Mouse (Mus musculus) forebrain, embryonic 11.5 days (tissue): Measurements from ENCODE around the gene Kdm7a. TPM values are rescaled to one million over a fixed set of nuclear protein-coding genes. Genes with fewer than 3 reads are reported as not detected.

Experiments used
- ATAC-seq: fragments of 200-750 bp; cut with Nextera tagmentation; replicated peaks from 2 replicates; pipeline ENCODE4 v1.8.0; 2017; ENCODE audit warnings: moderate TSS enrichment; ENCODE audit not compliant: low FRiP score
- DNase-seq: peaks from one replicate; pipeline ENCODE4 v3.0.0-alpha.2; 2017; ENCODE audit warnings: low spot score
- H3K27ac ChIP-seq: fragments of 300-500 bp; sonication (generic); 2 replicates; pipeline ENCODE4 v1.5.1; 2014; ENCODE audit warnings: low read depth, low read length
- H3K27me3 ChIP-seq: fragments of 300-500 bp; sonication (generic); 2 replicates; pipeline ENCODE4 v1.6.1; 2014; ENCODE audit warnings: mild to moderate bottlenecking, low read length, mixed read lengths; ENCODE audit not compliant: control insufficient read depth, insufficient read depth
- H3K36me3 ChIP-seq: fragments of 300-500 bp; sonication (generic); 2 replicates; pipeline ENCODE4 v1.6.1; 2014; ENCODE audit warnings: mild to moderate bottlenecking, low read length, moderate library complexity, mixed read lengths; ENCODE audit not compliant: control insufficient read depth, insufficient read depth
- H3K4me1 ChIP-seq: fragments of 300-500 bp; sonication (generic); replicated peaks from 2 replicates; pipeline ENCODE4 v1.6.1; 2014; ENCODE audit warnings: low read length, mixed read lengths; ENCODE audit not compliant: control insufficient read depth, insufficient read depth
- H3K4me2 ChIP-seq: fragments of 300-500 bp; sonication (generic); 2 replicates; pipeline ENCODE4 v1.6.1; 2014; ENCODE audit warnings: low read depth, mild to moderate bottlenecking, low read length, moderate library complexity, mixed read lengths; ENCODE audit not compliant: severe bottlenecking
- H3K4me3 ChIP-seq: fragments of 300-500 bp; sonication (generic); 2 replicates; pipeline ENCODE4 v1.5.1; 2014; ENCODE audit warnings: low read depth, low read length
- H3K9ac ChIP-seq: fragments of 300-500 bp; sonication (generic); 2 replicates; pipeline ENCODE4 v1.6.1; 2014; ENCODE audit warnings: low read length
- H3K9me3 ChIP-seq: fragments of 300-500 bp; sonication (generic); 2 replicates; pipeline ENCODE4 v1.6.1; 2016; ENCODE audit warnings: low read length, mixed read lengths; ENCODE audit not compliant: control insufficient read depth
- WGBS: fragments of 180-500 bp; shearing (Covaris S2); extraction: QIAGEN DNeasy Blood & Tissue Kit; methylation state at CpG from one replicate; pipeline ENCODE4 v1.1.7; 2014; 5-methylcytosine and 5-hydroxymethylcytosine counted together
- polyA plus RNA-seq: library from polyadenylated mRNA; unstranded; fragments of >200 nt; fragmentation: Nextera tagmentation; extraction: Ambion mirVana; gene quantifications from 2 replicates; pipeline ENCODE4 v1.2.1, GENCODE M21; 2014

The Kdm7a gene
- polyA plus RNA-seq, 1 experiment from 2014 or later, result 16.3 TPM

GRCm38 (mm10) chr6:39217138-39217537 is 10.5 kb upstream of the Kdm7a start:
- DNase-seq, result no peak

GRCm38 (mm10) chr6:39214949-39215606 is 8.5 kb upstream of the Kdm7a start:
- no peak overlapping the region for H3K9ac ChIP-seq
- ATAC-seq (no peak), DNase-seq (no peak)
- H3K27ac ChIP-seq, result no peak overlapping the region
- H3K4me3 ChIP-seq, result no peak overlapping the region
- H3K4me2 ChIP-seq, result no peak overlapping the region
- no peaks in the 10 kb centered on the region for H3K9me3 ChIP-seq
- 90% methylated on average over 5 of the region's 5 CpGs for WGBS
- H3K36me3 ChIP-seq, result no peaks in the 10 kb centered on the region
- H3K4me1 ChIP-seq, result no peaks in the 10 kb centered on the region
- no peaks in the 10 kb centered on the region for H3K27me3 ChIP-seq

More at GRCm38 (mm10) chr6:39217138-39217537, 10.5 kb upstream of the Kdm7a start:
- no peak for ATAC-seq
- Histone ChIP-seq H3K9me3 (no peaks in the 10 kb centered on the region), H3K27ac (no peak overlapping the region), H3K9ac (no peak overlapping the region), H3K4me2 (no peak overlapping the region), H3K4me3 (no peak overlapping the region), H3K27me3 (no peaks in the 10 kb centered on the region), H3K4me1 (no peaks in the 10 kb centered on the region), H3K36me3 (no peaks in the 10 kb centered on the region)
- 91% methylated on average over 3 of the region's 3 CpGs for WGBS

GRCm38 (mm10) chr6:39209677-39210076 is 3.1 kb upstream of the Kdm7a start:
- Histone ChIP-seq H3K27ac (no peak overlapping the region), H3K4me2 (no peak overlapping the region), H3K4me1 (no peaks in the 10 kb centered on the region), H3K4me3 (no peak overlapping the region), H3K9me3 (no peaks in the 10 kb centered on the region), H3K9ac (no peak overlapping the region), H3K36me3 (no peaks in the 10 kb centered on the region), H3K27me3 (no peaks in the 10 kb centered on the region)
- 82% methylated on average over 4 of the region's 4 CpGs for WGBS
- ATAC-seq, result no peak
- DNase-seq, result no peak

GRCm38 (mm10) chr6:39208181-39208580 is 1.6 kb upstream of the Kdm7a start:
- no peak overlapping the region for H3K4me2 ChIP-seq
- H3K27ac ChIP-seq, result no peak overlapping the region
- no peak for DNase-seq
- no peak for ATAC-seq
- H3K4me1 ChIP-seq, result 0 out of 2 replicates have a peak, but pooled peaks cover 2% of the 10 kb centered on the region
- no peaks in the 10 kb centered on the region for H3K9me3 ChIP-seq
- no peaks in the 10 kb centered on the region for H3K36me3 ChIP-seq
- H3K9ac ChIP-seq, result no peak overlapping the region
- H3K4me3 ChIP-seq, result no peak overlapping the region
- WGBS, result 75% methylated on average over 4 of the region's 4 CpGs
- H3K27me3 ChIP-seq, result no peaks in the 10 kb centered on the region

- Histone ChIP-seq H3K36me3 (no peaks in the 10 kb centered on the region), H3K4me3 (peak overlapping the region; percentile 98), H3K9me3 (no peaks in the 10 kb centered on the region), H3K27ac (peak overlapping the region; percentile 96), H3K4me2 (peak overlapping the region; percentile 72), H3K27me3 (no peaks in the 10 kb centered on the region), H3K4me1 (0 out of 2 replicates have a peak, but pooled peaks cover 2% of the 10 kb centered on the region), H3K9ac (peak overlapping the region; percentile 97)
- WGBS, result under 1% methylated on average over 90 of the region's 121 CpGs
- ATAC-seq, result peak; percentile 63
- no peak for DNase-seq
Observed at GRCm38 (mm10) chr6:39205650-39206580, 674 bp downstream of the Kdm7a start.

GRCm38 (mm10) chr6:39205064-39205649 is 1.4 kb downstream of the Kdm7a start:
- WGBS, result under 1% methylated on average over 30 of the region's 30 CpGs
- ATAC-seq (peak; percentile 58), DNase-seq (peak; percentile 84)
- Histone ChIP-seq H3K4me1 (0 out of 2 replicates have a peak, but pooled peaks cover 2% of the 10 kb centered on the region), H3K9me3 (no peaks in the 10 kb centered on the region), H3K27me3 (no peaks in the 10 kb centered on the region), H3K4me2 (peak overlapping the region; percentile 72), H3K4me3 (peak overlapping the region; percentile 98), H3K36me3 (no peaks in the 10 kb centered on the region), H3K27ac (peak overlapping the region; percentile 96), H3K9ac (peak overlapping the region; percentile 97)

GRCm38 (mm10) chr6:39204444-39204843 is 2.1 kb downstream of the Kdm7a start:
- H3K27ac ChIP-seq, result no peak overlapping the region
- 65% methylated on average over 4 of the region's 4 CpGs for WGBS

GRCm38 (mm10) chr6:39203236-39203635 is 3.4 kb downstream of the Kdm7a start:
- Histone ChIP-seq H3K27ac (no peak overlapping the region), H3K36me3 (no peaks in the 10 kb centered on the region), H3K4me1 (0 out of 2 replicates have a peak, but pooled peaks cover 2% of the 10 kb centered on the region), H3K9me3 (no peaks in the 10 kb centered on the region), H3K4me3 (no peak overlapping the region), H3K4me2 (no peak overlapping the region), H3K9ac (no peak overlapping the region), H3K27me3 (no peaks in the 10 kb centered on the region)
- 87% methylated on average over 4 of the region's 4 CpGs for WGBS
- DNase-seq (no peak), ATAC-seq (no peak)

More at GRCm38 (mm10) chr6:39204444-39204843, 2.1 kb downstream of the Kdm7a start:
- no peaks in the 10 kb centered on the region for H3K27me3 ChIP-seq
- ATAC-seq (no peak), DNase-seq (no peak)
- H3K4me1 ChIP-seq, result 0 out of 2 replicates have a peak, but pooled peaks cover 2% of the 10 kb centered on the region
- H3K9me3 ChIP-seq, result no peaks in the 10 kb centered on the region
- H3K4me3 ChIP-seq, result no peak overlapping the region
- no peak overlapping the region for H3K9ac ChIP-seq
- H3K4me2 ChIP-seq, result no peak overlapping the region
- H3K36me3 ChIP-seq, result no peaks in the 10 kb centered on the region
